Mouse (Mus musculus) R1 (cell line): ENCODE measurements around the gene Lep.

Source experiments
- DNase-seq: peaks from one replicate; pipeline ENCODE4 v3.0.0-alpha.2; 2018; ENCODE audit warnings: low read depth, low spot score

Lep gene

GRCm38 (mm10) chr6:29044029-29044428, 16.0 kb upstream of the Lep start:
- no peak for DNase-seq

DNA sequence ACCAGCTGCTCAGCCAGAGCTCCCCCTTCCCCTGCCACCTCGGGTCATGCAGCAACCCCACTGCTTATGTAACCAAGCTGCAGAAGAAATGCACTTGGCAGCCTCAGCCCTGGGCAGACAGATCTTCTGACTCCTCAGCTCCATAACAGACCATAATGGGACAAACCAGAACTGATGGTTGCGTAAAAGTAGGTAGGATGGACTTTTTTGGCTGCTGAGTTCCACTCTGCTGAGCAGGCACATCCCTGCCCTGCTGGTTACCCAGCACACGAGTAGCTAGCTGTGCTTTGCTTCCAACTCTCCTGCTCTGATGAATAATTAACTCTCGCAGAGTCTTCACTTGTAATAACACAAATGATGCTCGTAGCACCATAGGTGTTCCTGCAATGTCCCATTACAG, 10.1 kb upstream of the Lep start:
- no peak for DNase-seq

DNA sequence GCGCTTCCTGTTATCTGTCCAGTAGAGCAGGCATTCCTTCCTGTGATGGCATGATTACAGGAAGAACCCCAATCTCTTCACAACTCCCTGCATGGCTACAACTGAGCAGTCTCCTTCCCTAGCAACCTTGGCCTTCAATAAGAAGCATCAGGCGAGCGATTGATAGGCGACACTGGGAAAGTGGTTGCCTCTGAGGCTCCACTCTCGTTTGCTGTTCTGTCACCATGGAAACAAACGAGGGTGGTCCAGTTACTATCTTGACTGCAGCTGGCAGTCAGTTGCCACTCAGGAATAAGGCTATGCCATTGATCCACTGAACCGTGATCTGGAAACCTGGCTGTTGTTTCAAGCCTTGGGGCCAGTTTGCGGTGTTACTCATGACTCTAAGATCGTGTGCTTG, 7.8 kb upstream of the Lep start:
- DNase-seq = no peak

GRCm38 (mm10) chr6:29053181-29053580, 6.8 kb upstream of the Lep start:
- DNase-seq = no peak

- DNase-seq = no peak
Measured at GRCm38 (mm10) chr6:29056377-29056776, 3.6 kb upstream of the Lep start.

DNA sequence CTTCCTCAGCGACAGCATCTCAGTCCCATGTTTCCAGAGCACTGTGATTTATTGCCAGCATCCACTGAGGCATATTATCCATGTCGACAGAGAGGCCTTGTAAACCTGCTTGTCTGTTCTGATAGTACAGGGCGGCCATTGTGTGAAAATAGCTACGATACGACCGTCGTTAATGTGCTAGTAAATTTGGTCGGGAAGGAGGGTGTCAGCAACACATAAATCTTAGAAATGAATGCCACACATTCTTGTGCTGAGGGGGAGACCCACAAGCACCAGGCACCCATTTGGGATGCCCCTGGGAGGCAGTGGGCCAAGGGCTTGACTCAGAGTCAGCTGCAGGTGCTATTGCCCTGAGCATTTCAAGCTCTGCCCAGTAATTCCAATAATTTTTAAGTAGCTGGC, 6.4 kb downstream of the Lep start:
- DNase-seq = no peak

DNA sequence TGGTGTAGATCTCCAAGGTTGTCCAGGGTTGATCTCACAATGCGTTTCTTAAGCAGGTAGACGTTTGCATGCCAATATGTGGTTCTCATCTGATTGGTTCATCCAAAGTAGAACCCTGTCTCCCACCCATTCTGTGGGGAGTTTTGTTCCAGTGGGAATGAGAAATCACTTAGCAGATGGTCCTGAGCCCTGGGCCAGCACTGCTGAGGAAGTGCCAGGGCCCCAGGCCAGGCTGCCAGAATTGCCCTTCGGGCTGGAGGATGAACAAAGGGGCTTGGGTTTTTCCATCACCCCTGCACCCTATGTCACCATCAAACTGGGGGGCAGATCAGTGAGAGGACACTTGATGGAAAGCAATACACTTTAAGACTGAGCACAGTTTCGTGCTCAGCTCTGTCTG, 12.2 kb downstream of the Lep start:
- no peak for DNase-seq

DNA sequence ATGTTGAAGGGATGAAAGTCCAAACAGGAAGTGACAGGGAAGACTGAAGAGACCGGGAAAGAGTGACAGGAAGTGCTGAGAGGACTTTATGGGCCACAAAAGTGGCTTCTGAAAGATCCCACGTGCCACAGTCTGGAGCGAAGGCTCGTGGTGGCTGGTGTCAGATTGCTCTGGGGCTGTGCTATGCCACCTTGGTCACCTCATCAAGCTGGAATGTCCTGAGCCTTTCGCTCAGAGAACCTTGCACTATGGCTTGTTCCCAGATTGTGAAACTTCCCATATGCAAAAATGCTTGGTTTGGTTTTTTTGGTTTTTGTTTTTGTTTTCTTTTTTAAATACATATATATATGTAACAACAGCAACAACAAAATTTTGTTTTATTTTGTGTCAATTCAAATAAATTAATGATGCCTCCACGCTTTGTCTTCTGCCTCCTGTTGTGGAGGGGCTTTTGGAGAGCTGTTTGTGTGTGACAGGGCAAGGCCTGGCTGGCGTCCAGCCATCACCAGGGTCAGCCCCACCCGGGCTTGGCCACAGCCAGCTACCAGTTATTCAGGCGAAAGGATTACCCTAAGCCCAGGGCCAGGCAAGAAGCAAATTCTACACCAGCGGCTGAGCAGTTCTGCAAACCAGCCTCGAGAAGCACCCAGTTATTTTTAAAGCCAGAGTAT, 13.6 kb downstream of the Lep start:
- DNase-seq = no peak

- no peak for DNase-seq
Measured at GRCm38 (mm10) chr6:29074133-29074469, 14.1 kb downstream of the Lep start.

DNA sequence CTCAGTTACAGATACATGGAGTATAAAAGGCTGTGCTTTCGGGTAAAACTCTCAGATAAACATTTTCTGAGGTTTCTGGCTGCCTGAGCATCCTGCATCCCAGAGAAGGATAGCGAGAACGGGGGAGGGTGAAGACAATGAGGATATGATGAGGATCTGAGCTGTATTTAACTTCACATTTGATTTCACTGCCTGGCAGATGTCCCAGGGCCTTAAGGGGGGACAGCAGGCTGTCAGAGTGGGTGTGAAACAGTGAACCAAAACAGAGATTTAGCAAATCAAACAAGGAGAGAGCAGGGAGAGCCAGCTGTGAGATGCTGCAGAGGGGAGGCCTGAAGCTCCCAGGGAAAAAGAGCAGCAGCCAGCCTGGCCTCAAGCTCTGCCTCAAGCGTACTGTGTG, 19.3 kb downstream of the Lep start:
- no peak for DNase-seq

DNA sequence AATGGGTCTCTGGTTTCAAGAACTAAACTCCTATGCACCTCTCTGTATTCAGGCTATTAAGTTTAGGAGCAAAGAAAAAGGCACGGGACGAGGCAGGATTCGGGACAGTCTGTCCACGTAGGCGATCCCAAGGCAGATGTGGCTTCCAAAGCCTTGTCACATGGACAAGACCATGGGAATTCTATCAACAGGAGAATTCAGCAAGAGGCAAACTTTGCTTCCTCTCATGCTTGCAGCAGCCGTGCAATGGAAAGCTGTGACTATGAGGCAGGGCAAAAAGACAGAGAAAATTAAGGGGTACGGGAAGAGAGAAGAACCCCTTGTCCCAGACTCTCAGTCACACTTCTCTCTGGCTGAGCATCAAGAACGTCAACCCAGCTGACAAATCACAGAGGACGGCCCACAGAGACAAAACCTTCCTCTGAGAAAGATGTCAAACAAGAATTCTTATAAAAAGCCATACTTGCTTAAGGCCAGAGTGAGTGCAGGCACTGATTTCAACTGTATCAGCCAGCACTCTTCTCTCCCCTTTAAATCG, 21.9 kb downstream of the Lep start:
- no peak for DNase-seq

- peak; percentile 42 for DNase-seq
Measured at GRCm38 (mm10) chr6:29082776-29083354, 22.8 kb downstream of the Lep start.

- peak; percentile 51 for DNase-seq
Measured at GRCm38 (mm10) chr6:29084401-29084800, 24.4 kb downstream of the Lep start.

GRCm38 (mm10) chr6:29087921-29088709, 28.1 kb downstream of the Lep start:
- no peak for DNase-seq

GRCm38 (mm10) chr6:29092234-29092633, 32.2 kb downstream of the Lep start:
- peak; percentile 50 for DNase-seq

- peak; percentile 68 for DNase-seq
Measured at GRCm38 (mm10) chr6:29092904-29093303, 32.9 kb downstream of the Lep start.

GRCm38 (mm10) chr6:29099536-29100170, 39.6 kb downstream of the Lep start:
- no peak for DNase-seq

GRCm38 (mm10) chr6:29100423-29100822, 40.4 kb downstream of the Lep start:
- DNase-seq = no peak

GRCm38 (mm10) chr6:29101248-29101864, 41.3 kb downstream of the Lep start:
- DNase-seq = no peak

DNA sequence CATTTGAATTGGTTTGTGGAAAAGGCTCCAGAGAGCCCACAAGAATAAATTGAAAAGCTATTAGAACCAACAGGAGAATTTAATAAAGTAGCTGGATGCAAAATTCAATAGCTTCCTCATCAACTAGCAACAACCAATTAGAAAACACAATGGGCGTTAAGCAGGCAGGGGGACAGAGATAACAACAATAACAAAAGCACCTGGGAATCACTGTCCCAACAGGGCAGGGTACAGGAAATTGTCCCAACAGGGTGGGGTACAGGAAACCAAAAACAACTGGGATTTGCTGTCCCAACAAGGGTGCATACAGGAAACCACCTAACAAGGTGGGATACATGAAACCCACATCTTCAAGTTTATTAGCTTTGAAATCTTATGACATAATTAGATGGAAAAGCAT, 48.4 kb downstream of the Lep start:
- DNase-seq = peak; percentile 25

DNA sequence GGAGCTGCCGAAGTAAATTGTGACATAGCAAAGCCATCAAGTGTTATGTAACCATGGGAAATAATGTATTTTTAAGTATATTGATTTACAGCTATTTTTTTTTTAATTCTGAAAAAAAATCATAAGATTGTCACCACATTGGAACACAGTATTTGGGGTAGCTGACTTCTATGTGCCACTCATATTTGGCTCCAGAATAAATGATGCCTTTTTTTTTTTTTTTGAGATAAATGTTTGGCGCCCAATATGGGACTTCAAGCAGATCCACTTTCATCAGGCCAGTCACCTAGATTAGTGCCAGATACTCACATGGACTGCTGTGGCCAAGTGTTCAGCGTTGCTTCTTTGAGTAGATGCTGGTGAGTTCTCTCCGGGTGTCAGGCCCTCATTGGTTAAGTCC, 51.5 kb downstream of the Lep start:
- DNase-seq = no peak

DNA sequence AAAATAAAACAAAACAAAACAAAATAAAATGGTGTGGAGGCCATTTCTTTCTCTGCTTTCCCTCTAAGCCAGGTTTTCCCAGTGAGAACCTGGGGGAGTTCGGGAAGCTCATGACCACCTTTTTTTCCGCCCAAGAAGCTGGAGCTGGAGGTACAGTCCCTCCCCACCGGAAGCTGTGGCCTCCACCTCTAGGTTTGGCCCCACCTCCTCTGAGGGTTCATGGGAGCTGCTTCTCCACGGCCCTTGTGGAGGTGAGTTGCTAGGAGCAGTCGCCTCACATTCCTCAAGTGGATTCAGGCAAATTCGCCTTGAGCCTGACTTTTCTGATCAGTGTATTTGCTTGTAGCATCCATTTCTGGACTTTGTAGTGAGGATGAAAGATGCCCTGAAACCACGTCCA, 55.7 kb downstream of the Lep start:
- DNase-seq = peak; percentile 84
